Mouse (Mus musculus) cortical plate, adult 2 months (tissue): ENCODE data around the gene Ankrd39.

Source experiments
- CTCF ChIP-seq: fragments of 200-500 bp; IDR thresholded peaks from 2 replicates; pipeline ENCODE4 v1.5.1; 2011; ENCODE audit warnings: mild to moderate bottlenecking, control low read depth, low read length; ENCODE audit not compliant: insufficient read depth; ENCODE audit errors: extremely low read depth
- POLR2A ChIP-seq: fragments of 200-500 bp; IDR thresholded peaks from 2 replicates; pipeline ENCODE4 v1.6.1; 2011; ENCODE audit warnings: mild to moderate bottlenecking, low read length, control low read depth; ENCODE audit not compliant: insufficient read depth; ENCODE audit errors: extremely low read depth

GRCm38 (mm10) chr1:36551904-36552303, 4.7 kb upstream of the Ankrd39 start:
- TF ChIP-seq CTCF = no peak
- TF ChIP-seq POLR2A = no peak
